Mouse (Mus musculus) left cerebral cortex, postnatal 10 days (tissue): ENCODE data around the gene Lin28b. TPM values are rescaled to one million over a fixed set of nuclear protein-coding genes. Genes with fewer than 3 reads are reported as not detected.

Experiments used
- DNase-seq, 2 experiments: peaks; one replicate each; pipeline ENCODE4 v3.0.0; 2021 to 2022; ENCODE audit warnings: low spot score in 2 of 2, mixed read lengths in 1 of 2; ENCODE audit errors: extremely low spot score in 1 of 2
- intact Hi-C: fragments of 180-260 bp; cut with DNase I; formaldehyde crosslinking; loops from one replicate; pipeline ENCODE4 v1.15.1; 2025
- total RNA-seq, 2 experiments: library from RNA; stranded (reverse); gene quantifications; 2 replicates each; pipeline ENCODE4 v1.2.3; 2021

Gene Lin28b
- total RNA-seq = 1 to 10 TPM; 4.0 TPM

DNA sequence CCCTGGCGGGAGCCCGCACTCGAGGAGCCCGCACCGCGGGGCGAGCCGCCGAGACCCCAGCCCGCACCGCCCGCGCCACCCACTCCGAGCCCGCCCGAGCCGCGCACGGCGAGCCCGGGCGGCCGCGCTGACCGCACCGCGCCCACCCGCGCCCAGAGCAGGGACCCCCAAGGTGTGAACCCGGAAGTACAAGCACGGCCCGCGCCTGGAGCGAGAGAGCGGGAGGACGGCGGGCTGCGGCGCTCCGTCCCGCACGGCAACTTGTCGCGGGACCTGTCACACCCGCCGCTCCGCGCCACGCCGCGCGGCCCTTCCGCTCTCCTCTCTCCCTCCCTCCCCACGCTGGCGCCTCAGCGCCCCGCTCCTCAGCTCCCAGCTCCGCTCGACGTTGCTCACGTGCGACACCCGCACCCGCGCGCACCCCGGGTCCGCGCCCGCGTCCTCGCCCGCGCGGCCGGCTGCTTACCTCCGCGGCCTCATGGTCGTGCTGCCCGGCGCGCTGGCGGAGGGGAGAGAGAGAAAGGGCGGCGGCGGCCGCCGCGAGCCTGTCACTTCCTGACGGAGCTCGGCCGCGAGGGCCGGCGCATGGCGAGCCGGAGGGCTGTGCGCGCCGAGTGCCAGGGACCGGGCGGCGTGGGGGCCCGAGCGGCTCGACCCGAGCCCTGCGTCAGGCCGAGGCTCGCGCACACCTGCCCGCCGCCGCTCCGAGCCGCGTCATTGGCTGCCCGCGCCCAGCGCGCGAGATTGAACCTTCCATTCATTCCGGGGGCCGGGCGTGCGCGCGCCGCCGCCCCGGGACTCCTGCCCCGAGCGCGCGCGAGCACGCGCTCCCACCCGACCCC lies at the start of gene Lin28b:
Gene Lin28b, minus strand, starts transcription at position 635 of the 842 bp plus-strand sequence.
- peak; percentile 21 to 77 for DNase-seq
- intact Hi-C loops = no loop called here

DNA sequence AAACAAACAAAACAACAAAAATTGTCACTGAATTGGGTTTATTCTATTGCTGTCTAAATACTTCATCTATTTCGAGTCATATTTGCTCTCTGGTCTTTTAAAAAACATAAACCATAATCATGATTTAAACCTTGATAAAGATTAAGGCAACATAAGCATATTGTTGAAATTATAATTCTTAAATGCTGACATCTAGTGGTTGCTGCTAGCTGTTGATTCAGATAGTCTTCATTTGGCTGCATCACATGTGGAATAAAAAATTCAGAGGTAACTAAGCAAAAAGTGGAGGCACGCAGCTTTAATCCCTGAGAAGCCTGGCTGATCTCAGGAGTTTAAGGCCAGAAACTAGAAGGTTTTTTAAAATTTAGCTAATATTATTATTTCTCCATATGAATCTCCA lies 25.6 kb upstream of the Lin28b start:
- no peak for DNase-seq
- intact Hi-C loops = no loop called here

DNA sequence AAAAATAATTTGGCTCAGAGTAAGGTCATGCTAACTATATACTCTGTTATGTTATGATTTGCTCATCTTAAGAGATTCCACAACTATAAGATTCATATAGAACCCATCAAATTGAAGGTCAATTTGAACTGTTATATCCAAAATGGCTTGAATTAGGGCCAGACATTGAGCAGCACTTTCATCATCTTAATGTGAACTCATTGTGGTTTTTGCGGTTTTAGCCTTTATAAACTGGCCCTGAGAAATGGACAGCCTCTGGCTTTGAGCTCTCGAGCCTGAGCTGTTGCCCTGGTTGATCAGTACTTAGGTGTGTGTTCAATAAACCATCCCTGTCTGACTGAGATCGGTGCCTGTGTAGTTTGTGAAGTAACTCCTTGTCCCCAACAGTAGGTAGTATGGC lies 24.5 kb upstream of the Lin28b start:
- intact Hi-C loops = no loop called here
- no peak for DNase-seq

DNA sequence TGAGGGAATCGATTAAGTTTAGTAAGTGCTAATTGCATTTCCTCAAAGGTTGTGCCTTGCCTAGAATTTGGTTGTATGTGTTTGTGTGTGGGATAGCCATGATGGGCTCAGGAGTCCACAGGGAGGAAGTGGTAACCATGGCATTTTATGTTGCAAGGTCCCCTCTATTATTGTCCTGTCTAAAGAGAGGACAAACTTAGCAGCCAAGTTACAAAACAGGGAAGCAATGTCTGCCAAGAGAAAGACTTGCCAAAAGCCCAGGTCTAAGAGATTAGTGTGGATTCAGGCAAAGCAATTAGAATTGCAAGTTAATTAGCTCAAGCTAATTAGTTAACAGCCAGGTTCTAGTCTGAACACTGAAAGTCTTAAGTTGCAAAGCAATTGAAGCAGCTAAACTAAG lies 14.1 kb upstream of the Lin28b start:
- DNase-seq = no peak
- intact Hi-C loops = no loop called here

DNA sequence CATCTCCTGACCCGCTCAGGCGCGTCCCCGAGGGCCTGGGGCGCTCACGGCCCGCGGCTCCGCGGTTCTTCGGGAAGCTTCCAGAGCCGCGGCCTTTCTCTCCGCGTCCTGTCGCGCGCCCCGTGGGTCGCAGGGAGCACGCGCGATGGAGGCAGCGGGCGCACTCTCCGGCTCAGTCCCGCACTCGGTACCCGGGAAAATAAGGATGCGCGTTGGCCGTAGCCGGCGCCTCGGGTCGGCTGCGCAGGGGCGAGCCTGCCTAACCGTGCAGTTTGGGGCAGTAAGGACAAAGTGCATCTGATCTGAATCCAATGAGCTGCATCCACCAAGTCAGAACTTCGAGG lies 380 bp upstream of the Lin28b start:
- intact Hi-C loops = no loop called here
- no peak for DNase-seq

DNA sequence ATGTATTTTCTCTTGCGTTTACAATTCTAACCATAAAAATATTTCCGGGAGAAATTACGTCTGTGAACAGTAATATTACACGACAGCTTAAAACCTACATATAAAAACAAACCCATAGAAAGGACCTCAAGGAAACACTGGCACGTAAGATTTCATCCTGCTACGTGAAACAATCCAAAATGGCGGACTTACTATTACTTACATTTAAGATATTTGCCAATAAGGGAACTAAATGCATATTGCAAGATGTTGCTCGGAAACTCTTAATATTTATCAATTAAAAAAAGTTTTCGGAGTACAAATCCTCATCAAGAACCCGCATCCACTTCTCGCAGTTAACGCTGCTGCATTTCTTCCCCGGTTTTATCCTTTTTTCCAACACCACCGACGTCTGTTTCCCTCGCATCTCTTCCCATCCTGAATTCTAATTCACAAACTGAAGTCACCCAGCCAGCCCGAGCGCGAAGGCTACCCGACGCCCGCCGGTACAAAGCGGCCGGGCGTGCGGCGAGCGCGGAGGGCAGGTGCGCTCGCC lies 902 bp downstream of the Lin28b start:
- DNase-seq = no peak
- intact Hi-C loops = no loop called here

DNA sequence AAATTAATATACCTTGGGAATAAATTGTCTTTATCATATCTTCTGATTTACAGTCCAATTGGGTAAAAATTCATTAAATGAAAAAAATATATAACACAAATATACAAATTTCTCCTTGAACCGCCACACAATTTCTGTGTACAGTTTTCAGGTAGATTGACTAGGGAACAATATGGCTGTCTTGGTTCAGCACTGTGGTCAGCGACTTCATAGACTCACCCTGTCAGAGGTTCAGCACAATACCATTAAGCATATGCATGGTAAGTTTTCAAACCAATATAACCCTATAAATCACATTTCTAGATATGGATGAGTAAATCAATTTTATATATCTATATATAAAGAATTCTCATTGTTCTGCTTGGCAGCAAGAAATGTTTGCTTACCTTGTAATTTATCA lies 3.0 kb downstream of the Lin28b start:
- DNase-seq = no peak

DNA sequence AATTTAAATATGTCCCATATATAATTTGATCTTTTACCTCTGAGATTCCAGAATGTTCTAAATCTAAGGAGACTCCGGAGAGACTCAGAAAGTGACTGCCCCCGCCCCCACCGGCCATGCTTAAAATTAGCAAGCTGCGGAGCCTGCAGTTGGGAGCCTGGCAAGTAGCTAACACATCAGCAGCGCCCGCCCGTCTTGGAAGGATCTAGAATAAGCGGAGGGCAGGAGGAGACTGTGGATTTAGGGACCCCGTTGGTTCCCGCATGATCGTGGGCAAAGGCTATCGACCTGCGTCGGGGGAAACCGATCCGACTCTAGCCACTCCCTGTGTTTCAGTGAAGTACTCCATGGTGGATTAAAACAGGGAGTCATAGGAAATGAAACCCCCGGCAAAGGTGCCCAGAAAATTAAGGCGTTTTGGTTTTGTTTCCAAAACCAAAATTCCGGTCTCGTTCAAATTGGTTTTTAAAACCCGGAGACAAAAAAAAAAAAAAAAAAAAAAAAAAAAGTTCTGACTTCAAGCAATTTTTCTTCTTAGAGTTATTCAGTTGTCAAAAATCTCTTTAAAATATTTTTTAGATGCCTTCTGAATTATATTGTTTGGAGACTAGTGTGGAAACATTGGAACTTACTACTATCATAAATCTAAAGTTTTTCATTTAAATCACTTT lies 12.4 kb downstream of the Lin28b start:
- peak in 1 of 2 experiments; percentile 29 for DNase-seq
- intact Hi-C loops = no loop called here

More for the DNA sequence above, 3.0 kb downstream of the Lin28b start:
- intact Hi-C loops = no loop called here

DNA sequence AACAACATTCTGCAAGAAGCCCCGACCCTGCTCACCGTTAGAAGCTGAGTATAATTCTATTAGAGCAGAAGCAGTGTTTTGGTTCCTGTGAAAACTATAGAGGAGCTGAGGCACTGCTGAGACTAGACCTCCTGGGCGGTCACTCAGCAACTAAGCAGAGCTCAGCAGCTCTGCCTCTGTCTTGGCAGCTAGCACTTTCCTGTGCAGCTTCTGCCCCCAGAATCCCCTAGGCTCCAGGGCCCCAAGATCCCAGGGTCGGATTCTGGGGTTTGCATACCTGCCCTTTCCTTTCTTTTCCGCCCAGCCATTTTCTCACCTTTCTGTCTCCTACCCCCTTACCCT lies 13.1 kb downstream of the Lin28b start:
- intact Hi-C loops = no loop called here
- DNase-seq = no peak

DNA sequence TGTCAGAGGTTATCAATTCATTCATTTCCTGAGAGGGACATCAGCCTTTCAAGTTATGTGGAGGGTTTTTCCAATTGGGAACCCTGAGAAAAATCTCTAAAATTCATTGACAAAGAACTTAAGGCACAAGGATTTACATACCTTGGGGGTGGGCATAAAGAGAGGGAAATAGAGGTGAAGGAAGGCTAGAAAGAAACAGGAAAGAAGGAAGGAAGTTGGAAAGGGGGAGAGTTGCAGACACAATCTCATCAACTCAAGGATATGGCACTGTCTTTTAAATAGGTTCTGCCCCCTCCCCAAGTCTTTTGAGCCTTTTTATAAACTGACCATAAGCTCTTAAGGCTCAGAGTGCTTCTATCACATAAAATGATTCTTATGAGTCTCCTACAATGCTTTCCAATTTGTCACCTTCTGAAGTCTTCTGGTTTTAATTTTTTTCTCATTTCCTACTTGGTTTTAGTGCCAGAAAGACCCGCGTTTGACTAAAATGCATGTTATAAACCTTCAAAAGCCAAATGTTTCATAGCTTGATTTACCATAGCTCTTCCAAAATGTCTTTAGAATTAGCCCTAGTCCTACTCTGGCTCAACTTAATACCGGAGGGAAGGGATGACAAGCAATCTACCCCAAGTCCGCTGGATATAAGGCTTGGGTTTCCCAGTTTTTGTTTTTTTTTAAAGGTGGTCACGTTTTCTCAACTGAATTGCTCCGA lies 13.6 kb downstream of the Lin28b start:
- DNase-seq = no peak
- intact Hi-C loops = no loop called here

DNA sequence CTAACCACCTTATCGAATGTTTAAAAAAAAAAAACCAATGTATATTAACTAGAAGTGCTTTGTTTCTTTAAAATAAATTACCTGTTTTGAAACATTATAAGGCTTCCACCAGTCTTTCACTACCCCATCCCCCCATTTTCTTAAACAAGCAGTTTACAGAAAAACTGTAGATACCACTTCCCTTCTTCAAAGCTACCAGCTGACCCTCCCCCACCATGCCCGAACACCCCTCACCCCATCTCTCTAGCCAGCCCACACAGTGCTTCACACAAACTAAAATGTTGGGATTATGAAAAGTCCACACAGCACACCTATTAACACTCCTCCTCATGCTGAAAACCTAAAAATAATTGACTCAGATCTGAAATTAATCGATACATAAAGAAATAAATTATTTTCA lies 14.9 kb downstream of the Lin28b start:
- intact Hi-C loops = no loop called here
- no peak for DNase-seq

DNA sequence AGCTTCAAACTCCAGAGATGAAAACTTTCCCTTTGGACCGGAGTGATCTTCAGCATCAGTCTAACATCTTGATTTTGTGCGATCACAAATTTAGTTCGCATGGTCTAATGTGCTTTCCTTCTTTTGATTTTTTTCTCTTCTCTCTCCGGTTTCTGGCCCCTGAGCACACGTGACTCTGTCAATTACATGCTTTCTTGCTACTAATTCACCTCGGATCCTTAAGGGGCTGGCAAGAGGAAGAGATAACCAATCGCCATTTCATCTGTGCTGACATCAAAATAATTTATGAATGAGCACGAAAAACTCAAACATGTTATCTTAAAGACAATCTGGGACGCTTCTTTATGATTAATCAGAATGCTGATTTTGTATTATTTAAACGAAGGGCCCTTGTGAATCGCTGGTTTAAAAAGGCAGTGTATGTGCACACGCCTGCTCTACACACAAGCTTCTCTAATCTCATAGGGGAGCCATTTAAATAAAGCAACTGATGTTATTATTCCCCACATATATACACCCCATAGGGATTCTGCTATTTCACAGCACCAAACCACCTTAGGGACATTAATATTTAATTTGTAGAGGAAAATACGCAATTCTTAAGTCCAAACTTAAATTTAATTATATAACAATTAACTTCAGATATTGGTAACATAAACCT lies 16.0 kb downstream of the Lin28b start:
- DNase-seq = no peak
- intact Hi-C loops = no loop called here

DNA sequence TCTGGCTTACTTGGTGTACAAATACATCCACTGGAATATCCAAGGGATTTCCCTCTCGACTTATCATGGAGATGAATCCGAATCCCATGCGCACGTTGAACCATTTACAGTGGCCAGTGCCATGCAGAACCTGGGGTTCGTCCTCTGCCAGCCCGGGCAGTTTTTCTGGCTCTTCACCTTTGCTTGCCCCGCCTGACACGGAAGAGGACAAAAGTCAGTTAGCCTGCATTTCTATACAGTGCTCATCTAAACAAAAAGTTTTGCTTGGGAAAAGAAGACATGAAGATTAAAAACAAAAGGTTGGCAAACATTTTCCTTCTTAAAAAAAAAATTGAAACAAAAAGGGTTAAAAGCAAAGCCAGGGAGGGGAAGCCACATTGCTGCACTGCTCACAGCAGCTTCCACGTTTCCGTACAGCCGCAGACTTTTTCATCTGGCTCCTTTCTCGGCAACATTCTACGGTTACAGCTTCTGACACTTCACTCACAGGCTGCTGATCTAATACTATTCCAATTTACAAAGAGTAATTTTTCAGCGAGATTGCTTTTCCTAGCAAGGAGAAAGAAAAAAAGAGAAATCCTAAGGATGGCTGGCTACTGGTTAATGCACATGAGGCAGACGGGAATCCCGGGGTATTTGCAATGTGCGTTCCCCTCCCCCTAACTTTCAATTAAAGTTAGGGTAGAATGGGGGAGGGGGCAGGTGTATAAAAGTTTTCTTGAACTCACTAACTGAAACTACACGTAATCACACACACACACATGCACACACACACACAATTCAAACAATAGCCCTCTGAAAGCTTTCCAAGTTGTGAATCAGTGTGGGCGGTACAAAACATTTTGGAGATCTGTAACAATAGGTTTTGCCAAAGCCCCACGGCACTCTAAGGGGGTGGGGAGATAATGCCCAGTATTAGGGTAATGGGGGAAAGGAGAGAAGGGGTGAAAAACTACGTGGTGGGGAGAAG lies 16.9 kb downstream of the Lin28b start:
- intact Hi-C loops = no loop called here

DNA sequence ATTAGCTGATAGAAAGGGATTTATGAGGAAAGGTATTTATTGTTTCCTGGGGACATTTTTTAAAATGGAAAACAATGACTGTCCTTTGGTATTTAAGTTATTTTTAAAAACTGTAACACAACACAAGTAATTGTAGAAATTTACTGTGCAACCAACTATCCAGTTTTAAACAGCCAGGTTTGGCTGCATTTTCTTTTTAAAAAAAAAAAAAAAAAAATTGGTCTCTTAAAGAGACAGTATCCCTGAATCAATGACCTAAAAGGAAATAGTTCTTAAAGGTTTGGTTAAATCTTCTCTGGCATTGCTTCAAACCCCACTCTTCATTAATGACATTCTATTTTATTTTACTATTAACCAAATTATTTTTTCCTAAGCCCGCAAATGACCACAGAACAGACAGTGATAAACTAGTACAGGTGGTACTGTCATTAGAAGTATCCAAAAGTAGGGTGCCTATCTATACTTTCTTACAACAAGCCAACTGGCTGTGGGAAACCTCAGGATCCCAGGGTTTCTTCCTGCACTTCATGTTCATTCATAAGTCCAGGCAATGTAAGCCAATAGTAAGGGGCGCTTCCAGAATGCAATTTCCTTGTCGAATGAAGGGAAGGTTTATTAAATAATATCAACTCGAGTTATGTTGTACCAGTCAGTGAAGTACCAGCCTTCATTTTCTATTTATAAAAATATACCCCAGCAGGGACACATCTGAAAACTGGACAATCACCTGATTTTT lies 17.8 kb downstream of the Lin28b start:
- no peak for DNase-seq
- intact Hi-C loops = no loop called here

More for the DNA sequence above, 16.9 kb downstream of the Lin28b start:
- no peak for DNase-seq

DNA sequence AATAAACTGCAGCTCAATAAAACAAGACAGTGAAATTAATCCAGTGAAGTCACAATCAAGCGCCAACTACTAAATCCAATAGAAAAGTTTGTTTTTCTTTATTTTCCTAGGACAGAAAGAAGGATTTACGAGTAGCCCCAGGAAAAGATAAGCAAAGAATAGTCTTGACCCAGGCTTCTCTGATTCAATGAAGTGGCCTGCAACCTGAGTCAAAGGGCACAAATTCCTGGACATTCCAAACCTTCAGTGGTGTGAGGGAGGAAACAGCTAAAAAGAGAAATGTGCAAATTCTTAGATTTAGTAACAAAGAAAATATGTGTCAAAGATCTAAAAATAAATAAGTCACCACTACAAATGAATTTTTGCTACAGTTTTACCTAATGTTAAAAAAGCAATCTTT lies 27.6 kb downstream of the Lin28b start:
- intact Hi-C loops = no loop called here
- no peak for DNase-seq

DNA sequence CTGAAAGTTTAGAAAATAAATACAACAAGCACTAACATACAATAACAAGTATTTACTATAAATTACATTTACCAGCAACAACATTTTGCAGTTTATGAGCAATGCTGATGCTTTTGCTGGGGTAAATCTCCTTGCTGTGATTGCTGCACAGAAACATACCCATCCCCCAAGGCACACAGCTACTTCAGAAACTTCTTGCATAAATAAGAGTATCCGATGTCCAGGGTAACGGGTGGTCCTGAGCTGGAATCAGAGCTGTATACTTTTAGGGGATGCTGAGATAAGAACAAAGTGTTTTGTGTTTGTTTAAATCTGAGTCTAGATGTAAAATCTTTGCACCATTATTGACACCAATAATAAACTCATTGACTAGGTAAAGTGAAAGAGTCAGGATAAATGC lies 28.1 kb downstream of the Lin28b start:
- DNase-seq = no peak
- intact Hi-C loops = no loop called here

DNA sequence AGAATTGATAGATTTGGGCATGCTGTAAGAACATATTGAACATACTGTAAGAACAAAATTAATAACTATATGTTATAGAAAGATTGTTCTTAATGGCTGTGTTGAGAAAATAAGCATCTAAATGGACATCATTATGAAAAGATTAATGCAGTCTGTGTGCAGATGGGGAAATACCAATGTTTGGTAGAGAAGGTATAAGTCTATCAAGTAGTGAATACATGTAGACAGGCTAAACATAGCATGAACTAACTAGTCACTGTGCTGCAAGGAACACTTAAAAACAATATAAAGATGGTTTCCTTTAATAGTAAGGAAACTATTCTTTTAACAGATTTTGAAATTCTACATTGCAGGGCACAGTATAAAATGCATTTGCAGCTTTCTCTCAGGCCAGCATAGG lies 39.6 kb downstream of the Lin28b start:
- intact Hi-C loops = no loop called here

DNA sequence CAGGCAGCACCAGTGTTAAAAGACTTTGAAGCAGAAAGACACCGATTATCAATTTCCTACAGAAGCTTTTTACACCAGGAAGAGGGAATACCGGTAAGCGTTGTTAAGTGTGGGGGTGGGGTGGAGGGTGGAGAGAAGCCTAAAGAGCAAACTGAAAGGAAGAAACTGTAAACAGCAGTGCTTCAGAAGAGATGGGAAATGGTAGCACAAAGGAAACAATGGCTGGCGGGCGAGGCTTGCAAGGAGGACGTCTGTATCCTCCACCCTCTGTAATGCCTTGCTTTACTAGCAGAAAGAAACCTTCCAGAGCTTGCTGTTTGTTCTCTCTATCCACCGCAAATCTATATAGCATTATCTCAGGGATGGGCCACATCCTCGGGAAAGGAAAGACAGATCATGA lies 40.0 kb downstream of the Lin28b start:
- intact Hi-C loops = no loop called here
- DNase-seq = no peak

More for the DNA sequence above, 39.6 kb downstream of the Lin28b start:
- DNase-seq = no peak
